Mouse (Mus musculus): Measurements from ENCODE around the gene Ambra1. TPM values are rescaled to one million over a fixed set of nuclear protein-coding genes. Genes with fewer than 3 reads are reported as not detected.
A peak's percentile ranks its signal among the peaks of the same experiment; 100 is the strongest.

Gene Ambra1
- total and polyA plus RNA-seq, 3 experiments: 12.7 to 15.3 (median 14.7) TPM

DNA sequence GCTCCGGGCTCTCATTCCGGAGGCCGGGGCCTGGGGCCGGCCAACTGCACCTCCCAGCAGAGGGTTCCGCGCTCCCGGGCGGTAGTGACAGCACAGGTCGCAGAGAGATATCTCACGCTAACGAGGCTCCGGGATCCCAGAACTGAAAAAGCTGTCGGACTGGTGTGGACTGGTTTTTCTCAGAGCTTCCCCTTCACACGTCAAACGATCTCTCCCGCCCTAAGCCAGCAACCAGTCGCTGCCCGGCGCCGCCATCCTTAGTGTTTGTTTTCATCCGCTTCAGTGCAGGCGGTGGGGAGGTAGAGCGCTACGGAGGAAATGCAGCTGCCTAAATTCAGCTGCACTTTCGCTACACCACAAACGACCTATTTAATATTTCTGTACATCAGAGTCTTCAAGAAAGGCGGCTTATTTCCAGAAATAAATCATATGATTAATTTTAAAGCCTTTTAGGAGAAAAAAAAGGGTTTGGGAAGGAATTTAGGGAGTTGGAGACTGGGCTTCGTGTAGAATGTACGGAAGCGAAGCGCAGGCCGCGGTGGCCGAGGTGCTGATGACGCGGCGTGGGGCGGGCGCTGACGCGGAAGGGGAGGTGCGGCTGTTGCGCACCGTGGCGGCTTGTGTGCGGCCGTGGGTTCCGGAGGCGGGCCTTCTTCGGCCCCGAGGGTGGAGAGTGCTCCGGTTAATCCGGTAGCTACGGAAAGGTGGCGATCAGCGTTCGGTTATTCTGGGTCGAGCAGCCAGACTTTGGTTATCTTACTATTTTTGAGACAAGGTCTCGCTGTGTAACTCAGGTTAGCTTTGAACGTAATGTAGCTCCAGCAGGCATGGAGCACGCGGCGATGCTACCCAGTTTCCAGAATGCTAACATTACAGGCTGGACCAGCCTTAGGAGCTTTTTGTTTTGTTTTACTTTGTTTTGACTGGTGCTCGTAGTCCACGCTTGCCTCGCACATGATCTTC lies 19.4 kb upstream of the Ambra1 start, which contains the start of the genes Atg13 and Harbi1:
TSS of gene Atg13 (minus strand) at position 305 of the 963 bp plus-strand sequence.
TSS of gene Harbi1 (plus strand) at position 581 of the 963 bp plus-strand sequence.
- Histone ChIP-seq H3K4me3 (peak within 1 kb of the TSS; percentile 91), H3K36me3 (ENCODE audit: control insufficient read depth, insufficient read depth, low read length) (peaks cover 5% of the 10 kb centered on the region), H3K4me1 (ENCODE audit: control insufficient read depth, insufficient read depth, low read length) (peaks cover 4% of the 10 kb centered on the region), H3K9ac (ENCODE audit: low read depth, low read length) (peak within 1 kb of the TSS; percentile 76), H3K79me2 (replicated peaks; ENCODE audit: control insufficient read depth, insufficient read depth, low read length) (peaks cover 4% of the 10 kb centered on the region), H3K27ac (peak within 1 kb of the TSS; percentile 98), H3K27me3 (ENCODE audit: control insufficient read depth, insufficient read depth, low read length) (no peaks in the 10 kb centered on the region)
- TF ChIP-seq EP300 (IDR thresholded peaks at IDR 0.05; ENCODE audit: insufficient read depth, low read depth, low read length): 0 out of 2 replicates have a peak, but pooled peaks have one; percentile 34
- TF ChIP-seq CTCF (IDR thresholded peaks at IDR 0.05): no peak
- peak; percentile 85 for TF ChIP-seq POLR2A (IDR thresholded peaks at IDR 0.05; ENCODE audit: insufficient read depth, low read depth, low read length)
- intact Hi-C loops (cut with DNase I): loop anchor here (1.0 kb wide), 2 partner anchors 20 to 60 kb away; partner anchors contain the start of gene Ambra1
- under 1% methylated on average over 66 of the region's 66 CpGs for WGBS
- peak; percentile 94 to 95 for DNase-seq

DNA sequence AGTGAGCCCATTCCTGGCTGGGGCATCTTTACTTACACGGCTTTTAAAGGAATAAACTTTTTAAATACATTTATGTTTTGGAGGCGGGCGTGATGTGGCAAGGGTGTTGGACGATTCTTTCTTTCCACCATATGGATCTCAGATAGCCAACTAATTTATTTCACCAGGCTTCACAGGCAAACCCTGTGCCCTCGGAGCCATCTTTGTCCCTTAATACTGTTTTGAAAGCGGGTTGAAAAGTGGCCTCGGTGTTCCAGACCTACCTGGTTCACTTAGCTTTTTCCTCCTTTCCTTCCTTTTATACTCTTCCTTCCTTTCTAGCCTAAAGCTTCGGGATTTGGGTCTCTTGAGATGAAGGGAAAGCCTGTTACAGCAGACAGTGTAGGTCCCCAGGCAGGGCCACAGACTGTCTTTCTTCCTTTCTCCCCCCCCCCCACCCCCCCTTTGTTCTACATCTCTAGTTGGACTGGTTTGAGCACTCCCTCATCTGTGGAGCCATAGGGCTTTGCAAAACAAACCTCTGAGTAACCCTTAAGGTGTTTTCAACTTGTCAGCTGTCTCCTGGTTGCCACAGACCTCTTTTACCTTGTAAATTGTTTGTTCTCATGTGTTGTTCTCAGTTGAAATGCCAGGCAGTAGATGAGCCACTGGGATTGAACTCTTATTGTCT lies 18.5 kb upstream of the Ambra1 start:
- Histone ChIP-seq H3K4me1 (ENCODE audit: control insufficient read depth, insufficient read depth, low read length) (peaks cover 4% of the 10 kb centered on the region), H3K4me3 (peak overlapping the region; percentile 91), H3K27ac (peak overlapping the region; percentile 98), H3K9ac (ENCODE audit: low read depth, low read length) (peak overlapping the region; percentile 76), H3K27me3 (ENCODE audit: control insufficient read depth, insufficient read depth, low read length) (no peaks in the 10 kb centered on the region), H3K79me2 (replicated peaks; ENCODE audit: control insufficient read depth, insufficient read depth, low read length) (peaks cover 4% of the 10 kb centered on the region), H3K36me3 (ENCODE audit: control insufficient read depth, insufficient read depth, low read length) (peaks cover 5% of the 10 kb centered on the region)
- 3% methylated on average over 8 of the region's 8 CpGs for WGBS
- intact Hi-C loops (cut with DNase I): no loop called here
- DNase-seq: no peak
- TF ChIP-seq EP300 (IDR thresholded peaks at IDR 0.05; ENCODE audit: insufficient read depth, low read depth, low read length): no peak

DNA sequence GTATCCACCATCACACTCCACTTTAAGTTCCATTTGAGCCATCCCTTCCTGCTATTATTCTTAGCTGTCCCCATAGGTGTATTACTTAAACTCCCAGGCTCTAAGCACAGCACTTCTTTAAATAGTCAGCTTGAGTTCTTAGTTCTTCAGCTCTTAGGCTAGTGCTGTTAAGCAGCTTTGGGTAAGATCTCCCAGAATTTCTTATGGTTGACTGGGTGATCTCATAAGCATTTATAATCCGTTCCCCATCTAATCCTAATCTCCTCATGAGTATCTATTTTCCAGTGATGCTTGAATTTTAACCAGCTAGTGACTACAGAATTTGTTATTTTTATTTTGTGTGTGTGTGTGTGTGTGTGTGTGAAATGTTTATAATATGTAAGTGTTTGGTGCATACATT lies 15.0 kb upstream of the Ambra1 start:
- whole genome bisulfite sequencing: 97% methylated on average over 1 of the region's 1 CpGs

DNA sequence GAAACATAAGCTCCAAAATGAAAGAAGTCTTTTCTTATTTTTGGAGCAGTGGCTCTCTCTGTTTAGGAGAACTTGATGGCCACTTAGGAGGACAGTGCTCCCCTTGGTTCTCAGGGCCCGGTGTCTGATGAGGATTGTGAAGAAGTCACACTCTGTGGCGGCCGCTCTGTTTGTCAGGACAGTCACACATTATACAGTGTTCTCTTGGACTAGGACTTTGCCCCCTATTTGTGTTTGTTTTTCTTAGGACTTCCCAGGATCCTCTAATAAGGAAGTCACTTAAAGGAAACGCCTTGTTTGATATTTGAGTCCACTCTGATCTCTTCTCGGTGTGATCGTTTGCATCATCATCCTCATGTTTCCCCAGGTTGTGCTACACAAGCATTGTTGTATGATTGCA lies 11.7 kb upstream of the Ambra1 start:
- TF ChIP-seq EP300 (IDR thresholded peaks at IDR 0.05; ENCODE audit: insufficient read depth, low read depth, low read length) (no peak), CTCF (IDR thresholded peaks at IDR 0.05) (no peak), POLR2A (IDR thresholded peaks at IDR 0.05; ENCODE audit: insufficient read depth, low read depth, low read length) (no peak)
- Histone ChIP-seq H3K36me3 (ENCODE audit: control insufficient read depth, insufficient read depth, low read length) (no peaks in the 10 kb centered on the region), H3K9ac (ENCODE audit: low read depth, low read length) (no peak overlapping the region), H3K79me2 (replicated peaks; ENCODE audit: control insufficient read depth, insufficient read depth, low read length) (no peaks in the 10 kb centered on the region), H3K27me3 (ENCODE audit: control insufficient read depth, insufficient read depth, low read length) (no peaks in the 10 kb centered on the region), H3K4me3 (no peak overlapping the region), H3K27ac (no peak overlapping the region), H3K4me1 (ENCODE audit: control insufficient read depth, insufficient read depth, low read length) (no peaks in the 10 kb centered on the region)
- WGBS: 71% methylated on average over 6 of the region's 6 CpGs
- DNase-seq: no peak
- intact Hi-C loops (cut with DNase I): no loop called here

More for the DNA sequence above, 15.0 kb upstream of the Ambra1 start:
- peaks cover 2% of the 10 kb centered on the region for H3K79me2 ChIP-seq (replicated peaks; ENCODE audit: control insufficient read depth, insufficient read depth, low read length)
- intact Hi-C loops (cut with DNase I): no loop called here
- no peak for DNase-seq
- H3K4me1 ChIP-seq (ENCODE audit: control insufficient read depth, insufficient read depth, low read length): no peaks in the 10 kb centered on the region
- H3K9ac ChIP-seq (ENCODE audit: low read depth, low read length): no peak overlapping the region
- no peaks in the 10 kb centered on the region for H3K36me3 ChIP-seq (ENCODE audit: control insufficient read depth, insufficient read depth, low read length)
- TF ChIP-seq POLR2A (IDR thresholded peaks at IDR 0.05; ENCODE audit: insufficient read depth, low read depth, low read length): no peak
- no peak for TF ChIP-seq EP300 (IDR thresholded peaks at IDR 0.05; ENCODE audit: insufficient read depth, low read depth, low read length)
- no peak for TF ChIP-seq CTCF (IDR thresholded peaks at IDR 0.05)
- H3K27ac ChIP-seq: no peak overlapping the region
- H3K27me3 ChIP-seq (ENCODE audit: control insufficient read depth, insufficient read depth, low read length): no peaks in the 10 kb centered on the region
- no peak overlapping the region for H3K4me3 ChIP-seq

DNA sequence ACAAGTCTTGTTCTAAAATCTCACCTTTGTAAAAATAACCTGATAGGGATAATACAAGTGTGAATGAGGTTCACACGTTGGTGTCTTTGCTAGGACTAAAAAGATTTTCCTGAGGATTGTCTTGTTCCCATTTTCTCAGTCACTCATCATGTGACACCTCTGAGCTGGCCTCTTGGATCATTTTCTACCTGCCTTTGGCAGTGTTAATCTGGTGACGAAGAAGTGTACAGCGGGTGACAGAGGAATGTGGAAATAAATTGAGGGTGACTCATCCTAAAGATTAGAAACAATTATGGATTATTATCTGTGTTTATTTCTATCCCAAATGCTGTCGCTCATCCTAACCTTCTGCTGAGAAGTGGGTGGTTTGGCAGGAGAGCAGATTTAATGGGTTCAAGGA lies 6.6 kb upstream of the Ambra1 start:
- intact Hi-C loops (cut with DNase I): no loop called here
- Histone ChIP-seq H3K27ac (no peak overlapping the region), H3K9ac (ENCODE audit: low read depth, low read length) (no peak overlapping the region), H3K4me1 (ENCODE audit: control insufficient read depth, insufficient read depth, low read length) (no peaks in the 10 kb centered on the region), H3K27me3 (ENCODE audit: control insufficient read depth, insufficient read depth, low read length) (no peaks in the 10 kb centered on the region), H3K4me3 (no peak overlapping the region), H3K79me2 (replicated peaks; ENCODE audit: control insufficient read depth, insufficient read depth, low read length) (no peaks in the 10 kb centered on the region), H3K36me3 (ENCODE audit: control insufficient read depth, insufficient read depth, low read length) (no peaks in the 10 kb centered on the region)
- TF ChIP-seq EP300 (IDR thresholded peaks at IDR 0.05; ENCODE audit: insufficient read depth, low read depth, low read length) (no peak), POLR2A (IDR thresholded peaks at IDR 0.05; ENCODE audit: insufficient read depth, low read depth, low read length) (no peak), CTCF (IDR thresholded peaks at IDR 0.05) (no peak)
- 47% methylated on average over 4 of the region's 4 CpGs for WGBS
- DNase-seq: no peak

All from heart, adult 2 months (tissue).